Mouse (Mus musculus) layer of hippocampus, postnatal 10 days (tissue): Measurements from ENCODE around the gene Icam1. TPM values are rescaled to one million over a fixed set of nuclear protein-coding genes. Genes with fewer than 3 reads are reported as not detected.

ENCODE experiments used
- DNase-seq, 2 experiments: peaks; one replicate each; pipeline ENCODE4 v3.0.0; 2021; ENCODE audit warnings: low spot score in 2 of 2
- long read RNA-seq: library from polyadenylated mRNA; stranded (forward); transcript quantifications from one replicate; pipeline ENCODE4 v2.0.0, GENCODE M21; 2023
- total RNA-seq, 2 experiments: library from RNA; stranded (reverse); gene quantifications; 2 replicates each; pipeline ENCODE4 v1.2.3; 2021

Icam1 gene
- total RNA-seq: 1 to 10 TPM; 3.0 to 3.9 TPM
- long read RNA-seq, partial matches to known transcripts: 0 of 5 reads
- long read RNA-seq, other reads (novel, unspliced or antisense): 2 of 5 reads

GRCm38 (mm10) chr9:21015571-21016130, at the start of gene Icam1:
TSS of gene Icam1 (plus strand) at chr9:21015985.
- DNase-seq: peak in 1 of 2 experiments; percentile 53

- no peak for DNase-seq
Measured at GRCm38 (mm10) chr9:20966008-20966407, 49.8 kb upstream of the Icam1 start.

DNA sequence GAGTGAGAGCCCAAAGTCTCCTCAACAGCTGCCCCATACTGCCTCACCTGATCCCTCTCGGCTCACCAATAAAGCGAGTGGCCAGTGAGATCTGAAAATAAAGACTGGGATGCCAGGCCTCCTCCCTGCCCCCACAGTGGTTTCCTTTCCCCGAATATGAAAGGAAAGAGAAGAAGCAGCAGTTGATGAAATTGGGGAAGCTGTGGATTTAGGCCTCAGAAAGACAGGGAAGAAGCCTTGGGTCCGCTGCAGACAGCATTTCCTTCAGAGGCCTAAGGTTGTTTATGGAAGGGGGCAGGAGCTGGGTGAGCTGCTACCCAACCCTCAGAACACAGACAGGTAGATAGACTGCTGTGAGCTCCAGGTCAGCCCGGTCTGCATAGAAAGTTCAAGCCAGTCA, 49.0 kb upstream of the Icam1 start:
- DNase-seq: no peak

- DNase-seq: no peak
Measured at GRCm38 (mm10) chr9:20971751-20972140, 44.0 kb upstream of the Icam1 start.

DNA sequence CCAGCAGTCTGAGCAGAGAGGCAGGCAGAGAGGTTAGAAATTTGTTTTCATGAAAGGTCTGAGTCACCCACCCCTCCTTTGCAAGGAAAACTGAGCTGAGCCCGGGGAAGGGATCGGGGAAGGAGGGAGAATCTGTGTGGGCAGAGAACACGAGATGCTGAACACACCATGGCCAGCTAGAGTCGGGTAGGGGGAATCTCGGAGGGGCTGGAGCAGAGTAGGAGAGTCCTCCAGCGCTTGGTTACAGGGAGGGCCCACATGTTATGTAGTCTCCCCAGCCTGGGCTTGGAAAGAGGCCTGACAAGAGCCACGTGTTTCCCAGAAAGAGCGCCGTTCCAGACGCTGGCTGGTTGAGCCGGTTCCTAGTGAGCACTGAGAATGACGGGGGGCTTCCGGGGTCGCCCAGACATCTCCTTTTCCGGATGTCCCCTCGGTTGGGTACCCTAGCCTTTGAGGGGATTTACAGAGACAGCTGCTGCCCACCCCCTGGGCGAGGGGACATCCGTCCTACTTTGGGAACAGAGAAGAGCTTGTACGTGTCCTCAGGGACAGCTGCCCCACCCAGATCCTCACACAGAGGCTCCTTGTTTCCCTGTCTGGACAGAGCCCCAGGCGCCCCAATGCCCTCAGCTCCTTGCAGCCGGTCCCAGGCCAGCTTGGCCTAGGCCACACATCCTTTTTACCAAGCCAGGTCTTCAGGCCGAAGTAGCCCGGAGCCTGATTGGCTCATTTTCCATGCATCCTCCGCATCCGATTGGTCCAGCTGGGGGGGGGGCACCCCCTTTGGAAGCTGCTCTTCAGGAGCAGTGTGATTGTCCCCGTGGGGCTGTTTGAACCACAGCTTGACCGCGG, 43.4 kb upstream of the Icam1 start:
- DNase-seq: peak; percentile 62 to 72

DNA sequence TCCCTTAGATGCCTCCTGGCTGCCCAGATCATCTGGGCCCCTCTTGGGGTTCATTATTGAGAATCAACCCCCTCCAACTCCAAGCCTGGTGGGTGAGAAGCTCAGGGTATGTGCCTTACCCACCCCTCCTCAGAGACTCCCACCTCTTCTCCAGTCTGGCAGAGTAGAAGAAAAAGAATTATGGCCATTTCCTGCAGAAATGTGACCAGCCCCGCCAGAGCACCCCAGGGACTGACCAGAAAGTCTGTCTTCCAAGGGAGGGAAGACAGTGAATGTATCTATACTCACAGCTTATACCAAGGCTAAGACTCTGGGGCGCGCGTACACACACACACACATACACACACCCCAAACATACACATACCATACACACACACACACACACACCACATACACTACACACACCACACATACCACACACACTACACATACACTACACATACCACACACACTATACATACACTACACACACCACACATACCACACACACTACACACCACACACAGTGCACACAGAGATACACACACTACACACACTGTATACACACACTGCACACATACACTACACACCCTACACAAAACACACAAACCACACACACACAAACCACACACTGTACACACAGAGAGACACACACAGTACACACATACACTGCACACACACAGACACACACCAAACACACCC, 42.6 kb upstream of the Icam1 start:
- DNase-seq: no peak

DNA sequence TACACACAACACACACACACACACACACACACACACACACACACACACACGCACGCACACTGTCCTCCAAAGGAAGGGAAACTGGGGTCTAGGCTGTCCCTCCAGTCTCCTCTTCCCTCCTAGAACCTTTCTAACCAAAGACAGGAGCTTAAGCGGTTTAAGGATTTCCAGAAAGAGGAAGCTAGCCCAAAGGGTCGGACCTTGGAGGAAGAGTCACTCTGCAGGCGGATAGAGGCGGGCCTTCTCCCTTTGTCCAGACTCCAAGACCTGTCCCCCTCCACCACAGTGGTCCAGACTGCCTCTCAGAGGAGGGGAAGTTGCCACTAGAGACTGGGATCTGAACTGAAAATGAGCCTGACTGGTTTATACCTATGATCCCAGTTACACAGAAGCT, 42.1 kb upstream of the Icam1 start:
- no peak for DNase-seq

- DNase-seq: peak in 1 of 2 experiments; percentile 27
Measured at GRCm38 (mm10) chr9:20975431-20976215, 40.2 kb upstream of the Icam1 start.

DNA sequence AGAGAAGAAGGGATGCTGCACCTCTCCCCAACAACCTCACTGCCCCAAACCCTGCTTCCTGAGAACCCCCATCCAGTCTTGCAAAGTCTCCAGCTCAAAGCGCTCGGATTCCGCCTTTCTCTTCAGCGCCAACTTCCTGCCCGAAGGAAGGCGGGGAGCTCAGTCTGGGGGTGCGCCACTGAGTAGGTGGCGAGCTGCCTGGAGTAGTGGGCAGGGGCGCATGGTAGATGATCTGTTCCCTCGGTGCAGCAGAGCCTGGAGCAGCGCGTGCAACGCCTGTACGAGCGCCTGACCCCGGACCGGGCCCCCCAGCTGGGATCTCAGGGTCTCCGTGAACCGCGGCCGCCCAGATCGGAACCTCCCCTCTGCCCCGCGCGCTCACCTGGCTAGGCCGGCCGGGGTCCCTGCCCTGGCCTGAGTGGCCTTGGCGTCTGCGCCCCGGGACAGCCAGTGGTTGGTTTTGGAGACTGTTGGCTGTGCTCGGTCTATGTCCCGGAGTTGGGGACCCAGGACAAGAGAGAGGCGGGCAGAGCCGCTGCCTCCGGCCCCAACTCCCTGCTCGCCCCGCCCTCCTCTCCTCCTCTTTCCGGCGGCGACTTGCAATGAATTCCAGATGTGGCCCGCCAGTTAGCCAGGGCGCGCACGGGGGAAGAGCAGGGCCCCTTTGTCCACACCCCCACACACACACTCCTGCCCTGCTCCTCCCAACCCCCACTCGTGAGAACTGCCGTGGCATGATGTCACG, 39.4 kb upstream of the Icam1 start, which contains the start of gene S1pr2:
Gene S1pr2, minus strand, starts transcription at position 566 of the 745 bp plus-strand sequence.
- DNase-seq: peak; percentile 60 to 62

GRCm38 (mm10) chr9:20976961-20977689, 38.7 kb upstream of the Icam1 start:
- no peak for DNase-seq

- no peak for DNase-seq
Measured at GRCm38 (mm10) chr9:20978409-20979095, 37.2 kb upstream of the Icam1 start.

GRCm38 (mm10) chr9:20979181-20979580, 36.6 kb upstream of the Icam1 start:
- no peak for DNase-seq

- DNase-seq: no peak
Measured at GRCm38 (mm10) chr9:20979769-20980168, 36.0 kb upstream of the Icam1 start.

- DNase-seq: no peak
Measured at GRCm38 (mm10) chr9:20982171-20982570, 33.6 kb upstream of the Icam1 start.

GRCm38 (mm10) chr9:20983169-20983568, 32.6 kb upstream of the Icam1 start:
- no peak for DNase-seq

DNA sequence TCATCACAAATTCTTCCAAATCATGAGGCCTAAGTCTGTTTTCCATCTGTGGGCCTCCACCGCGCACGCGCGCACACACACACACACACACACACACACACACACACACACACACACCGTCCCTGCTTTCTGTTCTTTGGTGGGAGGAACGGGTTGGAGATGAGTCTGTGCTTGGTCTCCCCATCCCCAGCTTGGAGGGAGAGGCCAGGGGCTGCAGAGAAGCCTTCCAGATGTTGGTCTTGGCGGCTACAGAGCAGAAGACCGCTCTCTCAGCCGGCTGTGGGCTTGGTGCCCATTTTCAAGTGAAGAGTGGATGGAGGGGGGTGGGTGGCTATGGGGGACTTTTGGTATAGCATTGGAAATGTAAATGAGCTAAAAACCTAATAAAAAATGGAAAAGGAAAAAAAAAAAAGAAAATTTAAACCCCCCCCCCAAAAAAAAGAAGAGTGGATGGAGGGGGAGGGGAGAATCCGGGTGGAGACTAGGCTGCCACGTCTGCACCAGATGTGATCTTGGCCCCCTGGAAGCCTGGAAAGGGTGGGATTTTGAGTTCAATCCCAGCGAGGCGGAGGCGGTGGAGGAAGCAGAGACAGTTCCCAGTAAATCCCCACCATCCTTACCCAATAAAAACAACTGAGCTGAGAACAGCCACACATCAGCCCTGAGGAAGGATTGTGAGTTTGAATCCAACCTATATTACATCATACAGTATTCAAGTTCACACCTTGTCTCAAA, 28.7 kb upstream of the Icam1 start:
- DNase-seq: no peak

- DNase-seq: no peak
Measured at GRCm38 (mm10) chr9:20987953-20988352, 27.8 kb upstream of the Icam1 start.

GRCm38 (mm10) chr9:20990861-20991260, 24.9 kb upstream of the Icam1 start:
- DNase-seq: no peak
